Mouse (Mus musculus): Measurements from ENCODE around the gene Lama5. TPM values are rescaled to one million over a fixed set of nuclear protein-coding genes. Genes with fewer than 3 reads are reported as not detected.

Lama5 gene
- polyA plus RNA-seq, 1 experiment from 2014 or later = 57.4 TPM

DNA sequence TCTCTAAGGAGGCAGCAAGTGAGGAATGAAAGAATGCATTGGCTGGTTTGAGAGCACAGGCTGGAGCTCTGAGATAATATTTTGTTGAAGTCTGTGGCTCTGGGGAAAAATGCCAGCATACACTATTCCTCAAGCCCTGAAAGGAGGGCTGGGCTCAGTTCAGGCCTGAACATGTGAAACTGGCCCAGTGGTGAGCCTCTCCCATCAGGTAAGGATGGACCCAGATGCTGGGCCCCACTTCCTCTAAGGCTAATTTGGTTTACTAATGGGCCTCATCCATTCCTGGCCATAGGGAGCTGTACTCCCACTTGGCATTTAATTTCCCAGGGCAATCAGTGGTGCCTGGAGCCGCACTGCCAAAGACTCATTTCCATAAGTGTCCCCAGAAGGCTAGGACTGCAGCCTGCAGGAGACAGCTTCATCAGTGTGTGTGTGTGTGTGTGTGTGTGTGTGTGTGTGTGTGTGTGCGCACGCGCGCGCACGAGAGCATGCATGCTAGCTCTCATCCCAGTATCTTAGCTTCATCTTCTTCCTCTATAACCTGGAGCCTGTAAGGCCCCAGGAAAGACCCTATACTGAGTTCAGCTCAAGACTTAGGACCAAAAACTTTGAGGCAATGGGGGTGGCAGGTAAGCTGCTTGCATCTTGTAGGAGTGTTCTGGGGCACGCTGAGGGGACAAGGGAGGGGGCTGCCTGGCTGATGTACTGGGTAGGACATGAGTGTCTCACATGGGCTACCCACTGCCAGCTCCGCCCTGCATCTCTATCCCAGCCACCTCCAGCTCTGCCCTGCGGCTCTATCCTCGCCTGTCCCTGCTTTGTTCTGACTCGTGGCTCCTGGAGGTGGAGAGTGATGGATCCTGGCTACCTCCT is 20.3 kb downstream of the Lama5 start:
- Histone ChIP-seq H3K9ac (replicated peaks; ENCODE audit: low read length) (no peak overlapping the region), H3K9me3 (ENCODE audit: low read length) (no peaks in the 10 kb centered on the region), H3K4me2 (replicated peaks; ENCODE audit: low read depth, low read length) (no peak overlapping the region), H3K4me3 (ENCODE audit: low read length) (no peak overlapping the region), H3K27me3 (ENCODE audit: insufficient read depth, low read length) (no peaks in the 10 kb centered on the region), H3K36me3 (ENCODE audit: insufficient read depth, low read length) (peaks cover 12% of the 10 kb centered on the region; the same call in 1 of the 2 replicates), H3K27ac (ENCODE audit: low read length) (no peak overlapping the region), H3K4me1 (ENCODE audit: insufficient read depth, low read length) (no peaks in the 10 kb centered on the region)
- ATAC-seq (ENCODE audit: low FRiP score, low TSS enrichment) = no peak
- 85% methylated on average over 12 of the region's 12 CpGs for WGBS

DNA sequence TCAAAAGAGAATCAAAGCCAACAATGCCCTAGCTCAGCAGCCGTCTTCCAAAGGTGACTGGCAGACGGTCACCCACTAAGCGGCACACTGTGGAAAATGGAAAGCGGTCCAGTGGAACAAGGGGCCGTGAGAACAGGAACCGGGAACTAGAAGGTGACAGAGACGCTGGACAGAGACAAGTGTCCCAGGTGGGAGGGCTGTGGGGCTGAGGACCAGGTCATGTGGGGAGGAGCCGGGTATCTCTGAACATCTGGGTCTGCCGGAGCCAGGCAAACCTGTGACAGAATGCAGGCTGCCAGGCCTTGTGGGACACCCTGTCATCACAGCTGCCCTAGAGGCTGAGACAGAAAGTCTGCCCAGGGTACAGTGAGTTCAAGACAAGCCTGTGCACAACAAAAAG is 21.2 kb downstream of the Lama5 start:
- Histone ChIP-seq H3K27me3 (ENCODE audit: insufficient read depth, low read length) (no peaks in the 10 kb centered on the region), H3K9ac (replicated peaks; ENCODE audit: low read length) (no peak overlapping the region), H3K4me3 (ENCODE audit: low read length) (no peak overlapping the region), H3K4me1 (ENCODE audit: insufficient read depth, low read length) (no peaks in the 10 kb centered on the region), H3K36me3 (ENCODE audit: insufficient read depth, low read length) (peaks cover 12% of the 10 kb centered on the region; the same call in 1 of the 2 replicates), H3K9me3 (ENCODE audit: low read length) (no peaks in the 10 kb centered on the region), H3K27ac (ENCODE audit: low read length) (no peak overlapping the region), H3K4me2 (replicated peaks; ENCODE audit: low read depth, low read length) (no peak overlapping the region)
- ATAC-seq (ENCODE audit: low FRiP score, low TSS enrichment) = no peak
- WGBS = 77% methylated on average over 9 of the region's 9 CpGs

DNA sequence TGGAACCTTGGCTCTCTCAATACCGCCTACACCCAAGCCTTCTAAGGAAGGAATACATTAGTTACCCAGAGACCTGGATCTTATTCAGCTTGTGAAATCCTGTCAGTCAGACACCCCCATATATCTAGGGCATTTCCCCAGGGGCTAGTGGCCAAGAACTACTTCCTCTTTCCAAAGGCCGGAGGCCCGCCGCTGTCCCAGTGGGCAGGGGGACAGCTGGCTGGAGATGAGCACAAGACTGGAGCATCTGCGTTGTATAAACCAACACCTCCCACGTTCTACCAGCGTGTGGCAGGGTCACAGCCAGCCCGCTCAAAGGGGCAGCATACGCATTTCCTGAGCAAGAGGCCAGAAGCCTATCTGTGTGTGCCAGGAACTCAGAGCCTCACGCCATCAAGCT is 22.9 kb downstream of the Lama5 start:
- Histone ChIP-seq H3K4me2 (replicated peaks; ENCODE audit: low read depth, low read length) (no peak overlapping the region), H3K9ac (replicated peaks; ENCODE audit: low read length) (no peak overlapping the region), H3K9me3 (ENCODE audit: low read length) (no peaks in the 10 kb centered on the region), H3K27ac (ENCODE audit: low read length) (no peak overlapping the region), H3K36me3 (ENCODE audit: insufficient read depth, low read length) (peaks cover 14% of the 10 kb centered on the region; the same call in 1 of the 2 replicates), H3K4me3 (ENCODE audit: low read length) (no peak overlapping the region), H3K27me3 (ENCODE audit: insufficient read depth, low read length) (no peaks in the 10 kb centered on the region), H3K4me1 (ENCODE audit: insufficient read depth, low read length) (no peaks in the 10 kb centered on the region)
- ATAC-seq (ENCODE audit: low FRiP score, low TSS enrichment) = no peak
- 64% methylated on average over 10 of the region's 10 CpGs for WGBS

DNA sequence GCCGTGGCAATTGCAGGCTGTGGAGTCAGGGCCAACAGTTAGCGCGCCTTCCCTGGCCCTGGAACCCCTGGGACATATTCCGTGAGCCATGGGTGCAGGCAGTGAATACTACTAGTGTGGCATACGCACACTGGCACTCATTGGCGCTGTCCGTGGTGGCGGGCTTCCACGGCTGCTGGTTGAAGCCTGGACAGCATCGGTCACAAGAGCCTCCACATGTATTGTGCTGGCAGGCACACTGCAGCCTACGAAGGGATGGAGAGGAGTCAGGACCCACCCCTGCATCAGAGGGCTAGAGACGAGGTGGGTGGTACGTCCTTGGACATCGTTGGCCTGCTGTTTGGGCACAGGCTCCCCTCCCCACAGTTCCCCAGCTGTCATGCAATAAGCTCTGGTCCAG is 23.4 kb downstream of the Lama5 start:
- H3K4me1 ChIP-seq (ENCODE audit: insufficient read depth, low read length) = no peaks in the 10 kb centered on the region
- H3K9me3 ChIP-seq (ENCODE audit: low read length) = no peaks in the 10 kb centered on the region
- no peak overlapping the region for H3K4me3 ChIP-seq (ENCODE audit: low read length)
- H3K4me2 ChIP-seq (replicated peaks; ENCODE audit: low read depth, low read length) = no peak overlapping the region
- no peak for ATAC-seq (ENCODE audit: low FRiP score, low TSS enrichment)
- H3K27me3 ChIP-seq (ENCODE audit: insufficient read depth, low read length) = no peaks in the 10 kb centered on the region
- WGBS = 93% methylated on average over 14 of the region's 14 CpGs
- no peak overlapping the region for H3K9ac ChIP-seq (replicated peaks; ENCODE audit: low read length)
- peaks cover 13% of the 10 kb centered on the region for H3K36me3 ChIP-seq (ENCODE audit: insufficient read depth, low read length)
- no peak overlapping the region for H3K27ac ChIP-seq (ENCODE audit: low read length)

DNA sequence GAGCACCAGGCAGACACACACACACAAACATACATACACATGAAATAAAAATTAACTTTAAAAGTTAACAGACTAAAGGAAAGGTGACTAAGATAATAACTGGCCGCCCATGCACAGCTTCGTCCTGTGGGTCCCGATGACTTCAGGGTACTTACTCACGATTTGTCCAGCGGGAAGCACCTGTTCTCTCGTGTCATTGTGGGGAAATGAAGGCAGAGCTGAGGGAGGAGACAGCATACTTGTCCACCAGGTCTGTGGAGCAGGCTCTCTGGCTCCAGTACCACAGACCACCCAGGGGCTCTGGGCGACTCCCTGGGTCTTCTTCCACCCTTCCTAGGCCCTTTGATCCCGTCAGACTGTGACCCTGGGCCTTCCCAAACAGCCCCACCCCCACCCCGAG is 24.4 kb downstream of the Lama5 start:
- Histone ChIP-seq H3K4me3 (ENCODE audit: low read length) (no peak overlapping the region), H3K36me3 (ENCODE audit: insufficient read depth, low read length) (peaks cover 12% of the 10 kb centered on the region)

DNA sequence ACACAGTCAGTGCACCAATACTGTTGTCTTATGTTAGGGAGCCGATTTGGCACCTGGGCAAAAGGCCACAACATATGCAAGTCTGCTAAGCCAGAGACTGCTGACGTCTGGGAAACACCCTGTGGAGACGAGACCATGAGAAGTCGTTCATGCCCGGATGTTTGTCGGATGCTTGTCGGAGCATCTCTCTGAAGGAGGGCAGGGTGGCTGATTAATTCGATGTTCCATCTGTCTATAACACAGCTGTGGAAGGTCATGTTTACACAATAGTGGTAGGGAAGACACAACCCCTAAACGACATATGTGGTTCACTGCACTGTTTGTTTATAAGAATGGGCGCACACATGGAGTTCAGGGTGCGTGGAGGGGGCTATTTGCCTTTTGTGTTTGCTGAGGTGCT is 25.0 kb downstream of the Lama5 start:
- H3K27me3 ChIP-seq (ENCODE audit: insufficient read depth, low read length) = no peaks in the 10 kb centered on the region
- ATAC-seq (ENCODE audit: low FRiP score, low TSS enrichment) = no peak
- WGBS = 73% methylated on average over 11 of the region's 11 CpGs
- no peak overlapping the region for H3K9ac ChIP-seq (replicated peaks; ENCODE audit: low read length)
- H3K9me3 ChIP-seq (ENCODE audit: low read length) = no peaks in the 10 kb centered on the region
- H3K4me2 ChIP-seq (replicated peaks; ENCODE audit: low read depth, low read length) = no peak overlapping the region
- no peak overlapping the region for H3K27ac ChIP-seq (ENCODE audit: low read length)
- H3K36me3 ChIP-seq (ENCODE audit: insufficient read depth, low read length) = peaks cover 16% of the 10 kb centered on the region
- no peaks in the 10 kb centered on the region for H3K4me1 ChIP-seq (ENCODE audit: insufficient read depth, low read length)
- H3K4me3 ChIP-seq (ENCODE audit: low read length) = no peak overlapping the region

More for the DNA sequence above, 24.4 kb downstream of the Lama5 start:
- Histone ChIP-seq H3K4me2 (replicated peaks; ENCODE audit: low read depth, low read length) (no peak overlapping the region), H3K9me3 (ENCODE audit: low read length) (no peaks in the 10 kb centered on the region), H3K4me1 (ENCODE audit: insufficient read depth, low read length) (no peaks in the 10 kb centered on the region), H3K9ac (replicated peaks; ENCODE audit: low read length) (no peak overlapping the region), H3K27me3 (ENCODE audit: insufficient read depth, low read length) (no peaks in the 10 kb centered on the region), H3K27ac (ENCODE audit: low read length) (no peak overlapping the region)
- ATAC-seq (ENCODE audit: low FRiP score, low TSS enrichment) = no peak
- 59% methylated on average over 9 of the region's 9 CpGs for WGBS

DNA sequence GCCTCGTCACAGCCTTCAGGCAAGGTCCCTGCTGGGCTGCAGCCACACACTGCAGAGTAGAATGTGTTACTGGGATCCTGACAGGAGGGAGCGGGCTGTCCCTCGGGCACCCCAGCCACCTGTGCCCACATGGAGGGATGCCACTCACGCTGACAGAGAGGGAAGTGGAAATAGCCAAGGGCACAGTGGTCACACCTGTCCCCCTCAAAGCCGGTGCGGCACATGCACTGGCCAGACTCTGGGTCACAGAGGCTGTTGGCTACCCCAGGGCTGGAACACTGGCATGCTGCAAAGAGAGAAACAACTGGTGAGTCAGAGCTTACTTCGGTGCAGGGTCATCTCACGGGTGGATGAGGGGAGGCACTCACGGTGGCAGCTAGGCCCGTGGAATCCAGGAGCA is 26.9 kb downstream of the Lama5 start:
- 92% methylated on average over 10 of the region's 10 CpGs for WGBS
- peaks cover 25% of the 10 kb centered on the region for H3K36me3 ChIP-seq (ENCODE audit: insufficient read depth, low read length)

DNA sequence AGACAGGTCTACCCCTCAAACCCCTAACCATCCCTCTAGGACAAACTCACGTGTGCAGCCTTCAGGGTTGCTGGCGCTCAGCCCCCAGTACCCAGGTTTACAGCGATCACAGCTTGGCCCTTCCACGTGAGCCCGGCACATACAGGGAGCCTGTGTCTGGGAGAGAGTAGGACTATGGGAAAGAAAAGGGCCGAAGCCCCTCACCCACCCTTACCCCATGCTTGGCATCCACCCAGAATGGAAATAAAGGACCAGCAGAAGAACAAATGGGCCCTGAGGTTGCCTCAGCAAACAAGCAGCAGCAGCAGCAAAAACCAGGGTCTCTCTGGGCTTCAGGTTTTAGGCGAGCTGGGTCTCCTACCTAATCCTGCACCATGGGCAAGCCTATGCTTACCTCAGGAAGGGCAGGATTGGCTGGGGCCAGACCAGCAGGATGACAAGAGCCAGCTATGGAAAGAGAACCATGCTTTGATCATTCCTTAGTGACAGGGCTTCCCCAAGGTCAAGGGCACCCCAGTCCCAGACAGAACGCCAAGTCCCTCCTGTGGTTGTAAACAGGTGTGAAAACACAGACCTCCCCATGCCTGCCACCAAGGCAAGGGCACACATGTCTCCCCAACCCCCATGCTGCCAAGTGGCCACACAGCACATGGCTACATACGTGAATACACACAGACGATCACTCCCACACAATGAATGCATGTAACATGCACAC is 28.2 kb downstream of the Lama5 start:
- Histone ChIP-seq H3K4me1 (ENCODE audit: insufficient read depth, low read length) (no peaks in the 10 kb centered on the region), H3K27ac (ENCODE audit: low read length) (no peak overlapping the region), H3K27me3 (ENCODE audit: insufficient read depth, low read length) (no peaks in the 10 kb centered on the region), H3K4me3 (ENCODE audit: low read length) (no peak overlapping the region), H3K9me3 (ENCODE audit: low read length) (no peaks in the 10 kb centered on the region), H3K36me3 (ENCODE audit: insufficient read depth, low read length) (peaks cover 35% of the 10 kb centered on the region), H3K9ac (replicated peaks; ENCODE audit: low read length) (no peak overlapping the region), H3K4me2 (replicated peaks; ENCODE audit: low read depth, low read length) (no peak overlapping the region)
- 84% methylated on average over 10 of the region's 10 CpGs for WGBS
- ATAC-seq (ENCODE audit: low FRiP score, low TSS enrichment) = no peak

More for the DNA sequence above, 26.9 kb downstream of the Lama5 start:
- H3K9me3 ChIP-seq (ENCODE audit: low read length) = no peaks in the 10 kb centered on the region
- no peaks in the 10 kb centered on the region for H3K27me3 ChIP-seq (ENCODE audit: insufficient read depth, low read length)
- no peak overlapping the region for H3K27ac ChIP-seq (ENCODE audit: low read length)
- no peak for ATAC-seq (ENCODE audit: low FRiP score, low TSS enrichment)
- no peak overlapping the region for H3K9ac ChIP-seq (replicated peaks; ENCODE audit: low read length)
- no peak overlapping the region for H3K4me2 ChIP-seq (replicated peaks; ENCODE audit: low read depth, low read length)
- H3K4me3 ChIP-seq (ENCODE audit: low read length) = no peak overlapping the region
- no peaks in the 10 kb centered on the region for H3K4me1 ChIP-seq (ENCODE audit: insufficient read depth, low read length)

DNA sequence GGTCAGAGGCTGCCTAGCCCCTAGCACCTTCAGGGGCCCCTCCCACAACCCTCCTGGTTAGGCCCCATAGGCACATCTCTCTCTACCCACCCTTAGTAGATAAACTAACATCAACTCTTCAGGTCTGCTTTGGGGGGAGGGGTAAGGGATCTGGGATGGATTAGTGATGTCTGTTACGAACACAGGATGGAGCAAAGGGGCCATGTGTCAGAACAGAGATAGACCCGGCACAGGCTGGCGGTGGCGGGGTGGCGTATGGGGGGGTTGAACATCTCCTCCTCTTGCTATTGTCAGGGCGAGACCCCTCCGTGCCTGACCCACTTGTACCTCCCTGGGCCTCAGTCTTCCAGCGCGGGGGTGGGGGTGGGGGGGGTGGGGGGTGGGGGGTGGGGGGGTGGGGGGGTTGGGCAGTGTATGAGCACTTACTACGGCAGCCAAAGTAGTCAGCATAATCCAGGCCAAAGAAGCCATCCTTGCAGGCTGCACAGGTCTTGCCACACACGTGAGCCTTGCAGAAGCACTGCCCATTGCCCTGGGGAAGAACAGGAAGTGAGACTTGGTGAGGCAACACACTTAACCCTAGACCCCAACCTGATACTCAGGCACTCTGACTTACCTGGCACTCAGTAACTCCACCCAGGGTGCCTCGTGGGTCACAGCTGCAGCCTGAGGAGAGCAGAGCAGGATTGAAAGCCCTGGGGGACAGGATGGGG is 28.9 kb downstream of the Lama5 start:
- no peaks in the 10 kb centered on the region for H3K4me1 ChIP-seq (ENCODE audit: insufficient read depth, low read length)
- 75% methylated on average over 12 of the region's 12 CpGs for WGBS
- no peak overlapping the region for H3K4me3 ChIP-seq (ENCODE audit: low read length)
- H3K27ac ChIP-seq (ENCODE audit: low read length) = no peak overlapping the region
- no peak for ATAC-seq (ENCODE audit: low FRiP score, low TSS enrichment)
- H3K36me3 ChIP-seq (ENCODE audit: insufficient read depth, low read length) = peaks cover 38% of the 10 kb centered on the region
- H3K4me2 ChIP-seq (replicated peaks; ENCODE audit: low read depth, low read length) = no peak overlapping the region
- H3K27me3 ChIP-seq (ENCODE audit: insufficient read depth, low read length) = no peaks in the 10 kb centered on the region
- H3K9ac ChIP-seq (replicated peaks; ENCODE audit: low read length) = no peak overlapping the region
- H3K9me3 ChIP-seq (ENCODE audit: low read length) = no peaks in the 10 kb centered on the region
